Mouse (Mus musculus): ENCODE measurements at regions not wholly inside any gene's neighbourhood (a gene's known extent, or its start where the extent isn't known, plus 50 kb on each side); places are given as distances from the start of the nearest gene placed in this dataset.

DNA sequence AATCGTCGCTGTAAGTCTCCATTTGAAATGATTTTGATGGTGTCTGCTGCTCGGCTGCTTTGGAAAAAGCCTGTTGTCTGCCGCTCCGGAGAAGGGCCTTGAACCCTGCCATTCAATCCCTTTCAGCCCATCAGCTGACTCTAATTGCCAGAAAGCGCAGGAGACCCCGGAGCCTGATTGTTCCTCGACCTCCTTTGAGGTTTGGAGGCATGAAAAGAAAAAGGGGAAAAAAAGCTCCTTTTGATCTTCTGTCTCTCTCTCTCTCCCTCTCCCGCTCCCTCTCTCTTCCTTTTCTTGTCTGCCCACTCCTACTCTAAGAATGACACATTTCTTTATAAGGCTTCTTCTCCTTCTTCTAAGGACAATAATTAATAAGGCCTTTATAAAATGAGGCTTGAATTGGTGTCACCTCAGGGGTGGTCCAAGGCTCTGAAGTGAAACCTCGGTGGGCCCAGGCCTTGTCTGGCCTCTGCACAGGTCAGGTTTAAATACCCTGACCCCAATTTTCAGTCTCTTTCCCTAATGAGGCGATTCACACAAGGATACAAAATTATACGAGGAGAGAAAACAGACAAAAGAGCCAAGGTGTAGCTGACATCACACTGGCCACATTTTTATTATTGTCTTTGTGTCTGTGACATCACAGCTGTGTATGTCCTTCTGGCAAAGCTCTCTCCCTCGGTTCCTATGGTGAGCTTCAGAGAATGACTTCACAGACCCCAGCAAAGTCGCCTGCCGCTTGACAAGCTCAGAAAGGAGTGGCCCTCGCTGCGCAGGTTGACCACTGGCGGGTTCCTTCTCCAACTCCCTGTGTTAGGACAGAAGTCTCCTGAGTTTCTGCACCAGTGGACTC, 787.4 kb downstream of the Nr2f2 start:
- no peak for DNase-seq (ENCODE audit: low spot score in 2 of 2)

DNA sequence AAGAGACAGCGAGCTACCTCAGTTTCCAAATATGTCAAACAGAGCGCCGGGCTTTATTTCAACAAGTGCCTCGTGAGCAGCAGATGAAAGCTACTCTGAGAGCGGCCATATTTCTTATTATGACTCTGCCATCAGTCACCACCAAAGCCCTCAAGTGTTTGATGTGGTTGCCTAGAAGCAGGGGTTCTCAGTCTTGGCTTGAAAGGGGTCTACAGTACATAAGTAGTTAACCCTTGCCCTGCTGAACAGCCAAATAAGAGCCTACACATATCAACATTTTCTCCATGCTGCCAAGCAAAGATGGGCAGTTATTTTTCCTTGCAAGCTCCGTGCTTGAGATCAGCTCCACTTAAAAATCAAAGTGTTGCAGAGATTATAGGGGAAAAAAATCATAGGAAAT, 788.8 kb downstream of the Nr2f2 start:
- no peak for DNase-seq (ENCODE audit: low spot score in 2 of 2)

DNA sequence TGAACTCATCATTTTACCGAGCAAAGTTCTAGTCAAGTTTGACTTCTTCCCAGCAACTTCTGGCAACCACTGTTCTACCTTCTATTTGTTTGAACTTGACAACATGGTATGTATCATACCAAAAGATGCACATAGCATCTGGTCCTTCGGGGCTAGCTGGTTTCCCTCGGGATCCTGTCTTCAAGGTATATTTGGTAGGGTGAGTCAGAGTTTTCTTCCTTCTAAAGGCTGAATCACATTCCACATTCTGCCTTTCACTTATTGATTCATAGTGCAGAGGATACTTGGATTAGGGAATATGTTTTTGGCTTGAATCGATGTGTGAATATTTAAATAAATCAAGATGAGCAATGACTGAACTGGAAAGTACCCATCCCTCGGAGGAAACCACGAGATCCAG, 789.9 kb downstream of the Nr2f2 start:
- DNase-seq (ENCODE audit: low spot score in 2 of 2) = no peak

DNA sequence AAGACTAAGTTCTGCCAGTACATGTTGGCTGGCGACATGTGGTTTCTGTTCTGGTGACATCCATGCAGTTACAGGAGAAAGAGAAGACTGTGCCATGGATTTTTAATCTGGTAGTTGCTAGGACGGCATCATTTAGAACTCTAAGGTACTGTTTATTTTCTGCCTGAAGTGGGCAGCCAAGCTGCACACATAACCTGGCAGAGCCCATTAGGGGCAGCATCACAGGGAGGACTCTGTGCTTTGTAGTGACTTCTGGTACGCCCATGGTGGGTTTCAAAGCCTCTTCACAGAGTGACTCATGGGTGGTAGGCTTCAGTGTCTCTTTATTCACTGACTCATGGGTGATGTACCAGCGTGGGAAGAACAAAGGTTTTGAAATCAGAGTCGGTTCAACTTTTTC, 792.8 kb downstream of the Nr2f2 start:
- no peak for DNase-seq (ENCODE audit: low spot score in 2 of 2)

DNA sequence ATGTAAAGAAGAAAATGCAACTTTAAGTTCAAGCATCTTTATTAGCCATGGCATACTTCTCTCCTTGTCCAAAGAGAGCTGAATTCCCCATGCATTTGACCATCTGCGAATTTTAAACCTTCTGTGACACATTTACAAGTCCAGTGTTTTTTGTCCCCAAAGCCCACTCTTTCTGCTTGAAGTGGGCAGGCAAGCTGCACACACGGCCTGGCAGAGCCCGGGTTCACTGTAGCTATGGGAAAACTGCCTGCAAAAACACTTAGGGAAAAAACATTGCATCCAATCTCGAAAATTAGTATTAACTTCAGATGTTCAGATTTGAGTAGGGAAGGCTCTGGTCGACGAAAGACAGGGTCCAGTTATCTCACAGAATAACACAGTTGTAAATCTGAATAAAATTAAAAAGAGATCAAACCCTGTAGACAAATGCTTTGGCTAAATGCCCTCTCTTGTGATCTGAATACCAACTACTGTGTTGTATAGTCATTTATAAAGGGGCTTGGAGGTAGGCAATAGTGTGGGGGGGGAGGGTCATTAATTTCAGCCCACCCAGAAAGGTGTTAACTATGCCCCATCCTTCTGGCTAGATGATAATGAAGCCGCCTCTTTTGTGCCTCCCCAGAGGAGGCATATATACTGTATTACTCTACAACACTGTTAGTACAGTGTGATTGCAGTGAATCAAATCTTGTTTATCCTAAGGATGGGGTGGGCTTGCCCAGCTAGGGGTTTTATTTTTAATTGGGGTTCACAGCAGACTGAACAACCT, 793.7 kb downstream of the Nr2f2 start:
- no peak for DNase-seq (ENCODE audit: low spot score in 2 of 2)

DNA sequence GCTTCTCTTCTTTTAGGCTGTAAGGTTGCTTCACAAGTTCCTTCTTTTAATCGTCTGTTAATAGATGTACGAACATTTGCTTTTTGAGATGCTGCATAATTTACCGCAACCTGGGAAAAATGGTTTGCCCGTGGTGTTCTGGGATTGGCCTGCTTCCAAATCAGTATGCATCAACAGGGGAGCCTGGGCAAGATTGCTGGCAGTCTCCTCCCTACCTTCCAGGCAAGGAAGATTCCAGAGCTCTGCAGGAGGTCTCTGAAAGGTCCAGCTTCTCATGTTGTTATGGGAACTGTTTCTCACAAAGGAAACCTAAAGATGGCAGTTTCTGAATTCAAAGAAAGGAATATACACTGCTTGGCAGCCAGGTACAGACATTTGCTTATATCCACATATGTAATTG, 799.6 kb downstream of the Nr2f2 start:
- no peak for DNase-seq (ENCODE audit: low spot score in 2 of 2)

DNA sequence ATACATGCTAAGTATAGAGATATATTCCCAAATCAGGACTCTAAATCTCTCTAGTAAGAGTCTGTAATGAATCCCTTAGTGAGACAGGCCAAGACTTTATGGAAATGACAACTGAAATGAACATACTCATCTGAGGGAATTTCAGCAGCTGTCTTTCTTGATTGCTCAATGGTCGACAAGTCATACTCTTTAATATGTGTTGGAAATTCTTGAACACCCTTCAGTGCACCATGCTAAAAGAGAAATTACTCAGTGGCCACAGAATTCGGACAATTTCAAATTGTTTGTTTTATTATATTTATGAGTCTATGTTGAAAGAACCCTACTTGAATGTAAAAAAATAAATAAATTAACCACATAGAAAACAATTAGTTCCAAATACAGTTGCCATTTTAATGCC, 802.1 kb downstream of the Nr2f2 start:
- DNase-seq (ENCODE audit: low spot score in 2 of 2) = no peak

DNA sequence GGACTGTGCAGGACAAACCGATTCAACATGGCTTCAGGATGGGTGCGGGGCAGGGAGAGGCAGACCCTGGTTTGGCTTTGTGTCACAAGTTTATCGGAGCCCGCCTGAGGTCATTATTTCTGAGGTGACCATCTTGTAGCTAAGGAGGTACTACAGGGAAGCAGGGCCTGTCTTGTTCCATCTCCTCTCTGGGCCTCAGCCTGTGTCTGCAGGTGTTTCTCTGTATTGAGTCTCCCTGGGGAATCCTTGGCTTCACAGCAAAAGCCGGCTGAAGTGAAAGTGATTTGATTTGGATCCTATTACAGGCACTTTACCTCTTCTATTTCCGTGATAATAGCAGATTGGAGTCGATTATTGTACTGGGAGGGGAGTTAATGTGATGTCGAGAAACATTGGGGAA, 805.7 kb upstream of the Arrdc4 start:
- no peak for DNase-seq (ENCODE audit: low spot score in 2 of 2)

DNA sequence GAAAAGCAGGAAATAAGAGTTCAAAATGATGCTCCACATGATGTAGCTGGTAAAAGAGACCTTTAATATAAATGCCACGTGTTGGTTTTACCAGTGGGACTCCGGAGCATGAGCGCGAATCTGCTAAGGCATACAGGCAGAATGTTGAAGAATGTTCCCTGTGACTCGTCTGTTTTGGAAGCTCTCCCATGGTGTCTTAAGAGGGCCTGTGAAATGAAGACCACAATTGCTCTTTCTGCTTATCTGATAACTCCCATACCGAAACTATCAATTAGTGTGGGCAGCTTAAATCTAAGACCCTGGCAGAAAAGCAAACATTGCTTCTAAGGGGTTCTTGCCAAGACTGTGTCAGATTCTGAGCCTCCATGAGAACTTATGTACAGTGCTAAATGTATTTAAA, 804.9 kb upstream of the Arrdc4 start:
- DNase-seq (ENCODE audit: low spot score in 2 of 2) = no peak

DNA sequence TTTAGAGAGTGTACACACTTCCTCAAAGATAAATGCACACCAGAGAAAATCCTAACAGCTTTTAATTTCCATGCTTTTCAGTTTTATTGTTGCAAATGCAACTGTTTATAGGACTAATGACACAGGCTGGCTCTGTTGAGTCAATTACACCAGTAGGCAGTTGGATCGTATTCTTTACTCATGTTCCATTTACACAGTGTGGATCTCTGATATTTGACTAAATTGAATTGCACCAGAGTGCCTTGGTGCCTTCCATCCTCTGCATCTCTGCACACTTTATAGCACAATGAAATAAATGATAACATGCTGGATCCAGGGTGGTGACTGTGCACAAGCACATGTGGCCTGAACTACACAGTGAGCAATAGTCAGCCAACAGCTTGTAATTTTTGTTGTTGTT, 787.0 kb upstream of the Arrdc4 start:
- no peak for DNase-seq (ENCODE audit: low spot score in 2 of 2)

DNA sequence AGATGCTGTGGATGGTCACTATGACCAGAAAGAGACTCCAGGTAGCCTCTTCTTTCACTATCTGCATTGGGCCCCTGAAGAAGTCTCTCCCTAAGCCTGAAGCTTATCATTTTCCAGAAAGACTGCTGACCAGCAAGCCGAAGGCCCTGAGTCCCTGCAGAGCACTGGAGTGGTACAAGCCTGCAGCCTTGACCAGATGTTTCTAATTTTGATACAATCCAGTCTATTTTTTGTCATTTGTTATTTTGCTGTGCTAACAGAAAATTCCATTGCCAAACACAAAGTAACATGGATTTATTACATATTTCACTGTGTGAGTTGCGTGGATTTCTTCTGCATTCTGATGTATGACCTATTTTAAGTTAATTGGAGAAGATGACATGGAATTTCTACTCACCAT, 764.9 kb upstream of the Arrdc4 start:
- DNase-seq (ENCODE audit: low spot score in 2 of 2) = no peak

DNA sequence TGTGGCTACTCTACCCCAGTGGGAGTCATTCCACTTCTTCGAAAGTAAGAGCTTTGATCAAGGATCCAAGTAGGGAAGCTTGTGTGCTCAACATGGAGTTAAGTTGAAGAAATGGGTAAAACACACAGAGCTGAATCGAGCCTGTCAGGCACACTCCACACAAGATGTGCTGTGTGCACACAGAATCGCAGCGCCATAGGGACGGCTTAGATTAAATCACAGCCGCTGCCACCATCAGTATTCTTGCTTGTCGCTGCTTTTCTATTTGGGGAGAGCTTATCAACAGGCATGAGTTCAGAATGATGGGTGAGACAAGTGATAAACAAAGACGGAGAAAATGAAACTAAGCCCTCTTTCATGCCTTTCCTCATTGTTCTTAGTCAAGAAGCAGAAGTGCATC, 761.3 kb upstream of the Arrdc4 start:
- no peak for DNase-seq (ENCODE audit: low spot score in 2 of 2)

DNA sequence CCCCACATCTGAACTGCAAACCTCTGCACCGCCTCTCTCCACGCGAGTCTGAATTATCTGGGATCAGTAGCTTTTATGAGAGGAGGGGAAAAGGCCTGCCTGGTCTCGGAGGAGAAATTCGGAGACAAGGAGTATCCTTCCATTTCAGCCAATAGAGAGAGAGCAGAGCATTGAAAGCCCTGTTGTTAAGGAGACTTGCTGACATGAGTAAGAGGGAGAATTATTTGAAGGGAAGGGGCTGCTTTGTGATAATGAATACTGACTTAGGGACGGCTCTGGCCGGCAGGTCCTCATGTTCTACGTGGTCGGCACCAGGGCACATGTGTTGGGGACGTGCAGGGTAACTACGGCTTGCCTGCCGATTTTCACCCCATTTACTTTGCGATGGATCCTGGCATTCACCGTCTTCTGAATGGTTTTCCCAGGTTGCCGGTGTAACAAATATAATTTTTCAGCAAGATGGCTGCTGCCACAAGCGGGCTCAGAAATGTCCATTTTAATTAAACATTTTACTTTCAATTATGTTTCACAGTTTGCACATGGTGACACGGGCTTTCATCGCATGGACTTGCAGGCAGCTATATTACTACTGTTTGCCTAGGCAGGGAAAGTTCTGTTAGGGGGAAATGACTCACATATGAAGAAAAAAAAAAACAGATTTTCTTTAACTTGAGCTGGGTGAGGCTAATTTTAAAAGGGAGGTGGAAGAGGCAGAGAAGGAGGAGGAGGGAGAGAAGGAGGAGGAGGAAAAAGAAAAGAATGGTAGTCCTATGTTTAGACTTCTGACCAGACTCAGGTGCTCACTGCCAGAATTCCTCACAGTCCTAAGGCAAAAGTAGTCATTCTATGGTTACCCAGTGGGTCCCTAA, 744.3 kb upstream of the Arrdc4 start:
- no peak for DNase-seq (ENCODE audit: low spot score in 2 of 2)

DNA sequence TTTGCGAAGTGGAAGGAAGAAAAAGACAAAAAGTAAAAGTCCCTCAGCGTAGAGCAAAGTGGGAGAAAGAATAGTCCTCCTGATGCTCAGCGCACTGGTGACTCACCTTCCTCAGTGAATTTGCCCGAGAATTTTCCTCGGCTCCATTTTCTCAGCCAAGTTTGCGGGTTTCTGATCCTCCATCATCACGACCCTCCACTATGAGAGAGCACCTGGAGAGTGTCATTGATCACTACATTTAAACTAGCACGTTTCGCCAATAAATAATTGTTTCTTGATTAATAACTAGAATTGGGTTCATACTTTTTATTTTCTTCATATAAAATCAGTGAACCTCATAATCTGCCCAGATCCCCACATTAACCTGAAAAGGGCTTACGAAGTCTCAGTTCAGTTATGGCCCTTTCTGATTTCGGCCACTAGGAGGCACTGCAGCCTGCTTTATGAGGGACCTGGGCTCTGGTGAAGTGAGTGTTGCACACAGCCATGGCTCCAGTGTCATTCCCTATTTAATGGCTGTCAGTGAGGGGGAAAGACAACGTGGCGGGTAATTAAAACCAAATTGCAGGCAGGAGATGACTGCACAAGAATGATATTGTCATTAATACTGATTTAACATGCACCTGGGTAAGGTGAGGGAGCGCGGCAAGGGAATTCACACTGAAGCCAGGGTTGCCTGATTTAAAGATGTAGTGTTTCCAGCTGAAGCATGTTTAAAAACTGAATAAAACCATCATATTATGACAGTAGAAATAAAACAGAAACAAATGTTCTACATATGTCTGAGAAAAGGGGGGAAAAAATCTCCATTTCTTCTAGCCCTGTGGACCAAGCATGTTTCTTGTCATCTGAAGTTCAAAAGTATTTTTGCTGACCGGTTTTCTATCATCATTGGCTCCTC, 741.8 kb upstream of the Arrdc4 start:
- DNase-seq (ENCODE audit: low spot score in 2 of 2) = peak in 1 of 2 experiments; percentile 66

DNA sequence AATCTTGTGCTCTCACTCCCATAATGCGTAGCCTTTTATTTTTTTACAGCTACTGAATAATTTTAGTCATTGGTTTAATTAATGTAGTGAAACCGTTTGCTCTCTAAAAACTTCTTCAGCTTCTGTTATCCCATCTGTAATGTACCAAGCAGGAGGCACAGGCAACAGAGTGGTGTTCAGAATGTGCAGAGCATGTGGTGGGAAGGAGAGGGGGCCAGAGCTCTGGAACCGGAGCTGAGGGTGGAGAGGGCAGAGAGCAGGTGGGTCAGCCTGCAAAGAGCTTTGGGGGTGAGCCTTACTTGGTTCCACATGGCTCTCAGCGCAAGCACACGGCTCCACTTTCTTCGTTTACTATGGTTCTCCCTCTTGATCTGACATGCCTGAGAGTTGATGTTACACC, 739.6 kb upstream of the Arrdc4 start:
- no peak for DNase-seq (ENCODE audit: low spot score in 2 of 2)

DNA sequence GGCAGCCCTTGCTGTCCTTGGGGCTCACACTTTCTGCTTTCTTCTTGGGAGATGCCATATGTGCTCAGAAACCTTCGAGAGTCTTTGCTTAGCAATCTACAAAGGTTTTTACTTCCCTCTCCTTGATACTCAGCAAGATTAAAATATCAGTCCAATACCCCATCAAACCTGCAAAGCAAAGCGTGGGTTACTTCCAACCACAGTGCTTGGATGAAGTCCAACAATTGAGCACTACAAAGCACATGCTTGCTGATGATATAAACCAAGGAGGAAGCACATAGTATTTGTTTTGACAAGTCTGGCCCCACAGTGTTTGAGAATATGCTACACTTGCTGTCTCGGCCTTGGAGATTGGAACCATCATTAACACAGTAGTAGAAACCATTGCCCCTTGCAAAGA, 738.1 kb upstream of the Arrdc4 start:
- no peak for DNase-seq (ENCODE audit: low spot score in 2 of 2)

DNA sequence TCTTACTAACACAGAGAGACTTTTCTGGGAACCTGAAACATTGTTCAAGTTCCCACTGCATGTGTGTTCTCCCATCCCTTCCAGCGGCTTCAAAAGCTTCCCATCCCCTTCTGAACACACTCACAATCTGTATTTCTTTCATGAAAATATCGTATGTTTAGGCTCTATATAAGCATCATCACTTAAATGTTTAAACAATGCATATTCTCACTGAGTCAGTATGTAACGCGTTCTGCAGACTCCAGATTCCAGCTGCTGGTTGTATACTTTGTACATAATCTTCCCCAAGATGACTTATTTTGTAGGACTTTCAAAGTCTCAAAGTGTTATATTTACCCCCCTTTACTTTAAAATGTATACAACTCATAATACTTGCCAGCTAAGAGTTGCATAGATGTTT, 735.5 kb upstream of the Arrdc4 start:
- DNase-seq (ENCODE audit: low spot score in 2 of 2) = no peak
